17 mouse cellular contexts compared by ENCODE assay signal in the genomic region with DNA sequence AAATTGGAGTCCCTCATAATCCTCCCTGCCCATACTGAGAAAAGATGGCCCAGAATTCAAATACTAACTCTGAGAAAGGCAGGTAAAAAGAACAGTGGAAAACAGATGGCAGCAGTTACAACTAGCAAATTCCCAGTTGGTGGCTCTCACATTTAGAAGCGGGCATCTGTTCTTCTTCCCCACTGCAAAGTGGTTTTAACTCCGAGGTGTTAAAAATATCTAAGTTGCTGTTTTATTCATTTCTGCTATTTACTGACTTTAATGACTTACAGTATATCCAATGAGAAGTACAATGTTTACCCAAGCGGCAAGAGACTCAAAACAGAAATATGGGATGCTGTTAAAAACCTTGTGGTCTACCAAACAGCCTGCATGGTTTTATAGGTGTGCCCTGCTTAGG.
DNase-seq lines count a peak whose midpoint lies in the region; ATAC-seq lines count a peak whose summit lies in the region.
"Had no signal": no experiment of that assay in that cellular context is flagged by ENCODE, and none has a peak within 500 bp of the region (broad histone marks: within the 10 kb centered on the region; RNA-seq: fewer than 3 reads in every experiment).

No protein-coding gene starts in this region.

- H3K36me3 ChIP-seq in kidney, embryonic 16.5 days (ENCODE audit: insufficient read depth, low read length): no peaks in the 10 kb centered on the region
- H3K36me3 ChIP-seq: lung, embryonic 15.5 days had no signal

- no peaks in the 10 kb centered on the region for H3K4me1 ChIP-seq in kidney, embryonic 16.5 days (ENCODE audit: insufficient read depth, low read length)
- H3K4me1 ChIP-seq: lung, embryonic 15.5 days; megakaryocyte, embryonic 14.5 days had no signal

- no peaks in the 10 kb centered on the region for H3K27me3 ChIP-seq in kidney, embryonic 16.5 days (ENCODE audit: insufficient read depth, low read length)
- H3K27me3 ChIP-seq: lung, embryonic 15.5 days; megakaryocyte, embryonic 14.5 days; Patski had no signal

- no peak for DNase-seq in cerebellum, postnatal 4 days (ENCODE audit: low spot score in 2 of 2)
- peak; percentile 41 for DNase-seq in right cerebral cortex, adult 18-20 months
- no peak for DNase-seq in right cerebral cortex, postnatal 4 days
- peak; percentile 4 for DNase-seq in layer of hippocampus, adult 9-10 months (ENCODE audit: low spot score)
- DNase-seq in adrenal gland, adult 18-20 months (ENCODE audit: low spot score in 2 of 2): no peak
- no peak for DNase-seq in kidney, adult 8-10 months
- DNase-seq: adrenal gland, adult 2 months; heart, adult 2 months; heart, postnatal 36 days; liver; spleen, adult 18-20 months had no signal

- H3K27ac ChIP-seq in kidney, embryonic 16.5 days (ENCODE audit: low read length): no peak overlapping the region
- H3K27ac ChIP-seq: heart, adult 2 months; lung, embryonic 15.5 days had no signal

- no peak overlapping the region for H3K4me3 ChIP-seq in kidney, embryonic 16.5 days (ENCODE audit: low read length)
- H3K4me3 ChIP-seq: heart, adult 2 months; lung, embryonic 15.5 days; megakaryocyte, embryonic 14.5 days had no signal

- no peak overlapping the region for H3K4me2 ChIP-seq in kidney, embryonic 16.5 days (replicated peaks; ENCODE audit: low read depth, low read length)
- H3K4me2 ChIP-seq: lung, embryonic 15.5 days had no signal

- no peaks in the 10 kb centered on the region for H3K9me3 ChIP-seq in kidney, embryonic 16.5 days (ENCODE audit: low read length)
- H3K9me3 ChIP-seq: lung, embryonic 15.5 days had no signal

- ATAC-seq in cerebellum, adult (ENCODE audit: insufficient number of reproducible peaks, low FRiP score, low TSS enrichment): peak; percentile 83; the same call in 1 of the 2 replicates
- no peak for ATAC-seq in kidney, embryonic 16.5 days (ENCODE audit: low FRiP score, low TSS enrichment)
- ATAC-seq: intestine, postnatal 0 days; Patski had no signal

- WGBS in kidney, embryonic 16.5 days: 89% methylated on average over 3 of the region's 3 CpGs

- no peak overlapping the region for H3K9ac ChIP-seq in kidney, embryonic 16.5 days (replicated peaks; ENCODE audit: low read length)
- H3K9ac ChIP-seq: lung, embryonic 15.5 days had no signal

Comparison
In these comparisons a context has a peak if more than half of its experiments do, and no peak if none do; other contexts are left out.
1. DNase-seq: peak in right cerebral cortex, adult 18-20 months (single experiment) and layer of hippocampus, adult 9-10 months (single experiment); none in cerebellum, postnatal 4 days (0 of 2), right cerebral cortex, postnatal 4 days (single experiment), adrenal gland, adult 18-20 months (0 of 2) and kidney, adult 8-10 months (0 of 2).